Mouse (Mus musculus): ENCODE data around the gene Awat1. TPM values are rescaled to one million over a fixed set of nuclear protein-coding genes. Genes with fewer than 3 reads are reported as not detected.

Gene Awat1
- polyA plus RNA-seq, 1 experiment, result 0.16 TPM

DNA sequence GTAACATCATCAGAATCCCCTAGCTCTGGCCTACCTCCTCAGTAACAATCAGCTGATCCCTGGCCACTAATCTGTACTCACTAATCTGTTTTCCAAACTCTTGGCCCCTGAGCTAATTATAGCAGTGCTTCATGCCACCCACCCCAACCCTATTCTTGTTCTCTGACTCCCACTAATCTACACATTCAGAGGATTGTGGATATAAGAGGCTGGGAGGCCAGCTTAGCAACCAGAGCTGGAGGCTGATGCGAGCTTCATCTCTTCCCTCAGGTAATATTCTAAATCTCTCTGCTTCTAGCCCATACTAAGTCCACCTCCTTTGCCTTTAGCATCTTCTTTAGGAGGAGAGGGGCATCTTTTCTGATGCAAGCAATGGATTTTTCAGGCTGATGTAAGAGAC is 33.3 kb downstream of the Awat1 start, which contains the start of gene Arr3:
Gene Arr3, plus strand, starts transcription at position 184 of the 400 bp plus-strand sequence.
- no peak for TF ChIP-seq CTCF (IDR thresholded peaks at IDR 0.05; ENCODE audit: borderline replicate concordance, control insufficient read depth, extremely low read depth, insufficient read depth, low read length, poor library complexity)
- no peak for TF ChIP-seq POLR2A (IDR thresholded peaks at IDR 0.05; ENCODE audit: control insufficient read depth, extremely low read depth, insufficient read depth, low read length, poor library complexity)
- WGBS, result 100% methylated on average over 1 of the region's 1 CpGs

DNA sequence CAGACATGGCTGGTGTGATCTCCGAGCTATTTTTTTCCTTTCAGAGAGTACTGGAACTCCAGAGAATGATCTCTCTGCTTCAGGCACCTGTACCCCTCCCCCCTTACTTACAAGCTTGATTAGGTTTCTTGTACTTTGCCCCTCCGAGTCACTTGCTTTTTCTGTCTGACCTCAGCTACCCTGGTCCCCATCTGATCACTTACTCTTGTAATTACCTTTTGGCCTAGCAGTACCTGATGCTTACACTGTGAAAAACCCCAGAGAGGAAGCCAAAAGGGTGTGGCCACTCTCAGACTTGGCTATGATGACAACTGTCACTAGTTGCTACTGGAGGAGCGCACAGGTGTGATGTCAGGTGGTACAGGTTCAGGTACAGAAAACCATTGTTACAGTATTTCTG is 46.4 kb downstream of the Awat1 start:
- H3K36me3 ChIP-seq (ENCODE audit: control insufficient read depth, insufficient read depth, low read length), result 0 out of 2 replicates have a peak, but pooled peaks cover 3% of the 10 kb centered on the region
- 89% methylated on average over 3 of the region's 3 CpGs for WGBS

More for the DNA sequence above, 33.3 kb downstream of the Awat1 start, which contains the start of gene Arr3:
- Histone ChIP-seq H3K4me3 (ENCODE audit: control insufficient read depth, insufficient read depth, low read length) (no peak within 1 kb of the TSS), H3K36me3 (ENCODE audit: control insufficient read depth, insufficient read depth, low read length) (no peaks in the 10 kb centered on the region), H3K27me3 (ENCODE audit: control insufficient read depth, insufficient read depth, low read length) (no peaks in the 10 kb centered on the region), H3K4me1 (replicated peaks; ENCODE audit: control insufficient read depth, insufficient read depth, low read length) (no peaks in the 10 kb centered on the region), H3K27ac (ENCODE audit: control insufficient read depth, insufficient read depth, low read length) (no peak within 1 kb of the TSS)
- DNase-seq, result no peak

DNA sequence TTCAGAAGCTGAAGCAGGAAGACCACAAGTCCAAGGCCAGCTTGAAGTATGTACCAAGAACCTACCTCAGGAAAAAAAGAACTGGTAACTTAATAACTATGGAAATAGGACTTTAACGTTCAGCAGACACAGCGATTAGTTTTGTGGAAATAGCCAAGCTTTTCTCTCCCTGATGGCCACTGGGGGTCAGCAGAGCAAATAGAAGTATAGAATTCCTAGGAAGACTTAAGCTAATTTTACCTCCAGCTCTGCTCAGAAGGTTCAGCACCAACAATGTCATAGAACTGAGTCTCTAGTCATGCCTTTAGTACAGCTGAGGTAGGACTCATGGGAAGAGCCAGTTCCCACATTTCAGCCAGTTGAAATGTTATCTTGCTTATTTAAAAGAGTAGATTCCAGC is 49.3 kb downstream of the Awat1 start:
- no peak for DNase-seq
- TF ChIP-seq CTCF (IDR thresholded peaks at IDR 0.05; ENCODE audit: borderline replicate concordance, control insufficient read depth, extremely low read depth, insufficient read depth, low read length, poor library complexity) (no peak), POLR2A (IDR thresholded peaks at IDR 0.05; ENCODE audit: control insufficient read depth, extremely low read depth, insufficient read depth, low read length, poor library complexity) (no peak)
- H3K4me1 ChIP-seq (replicated peaks; ENCODE audit: control insufficient read depth, insufficient read depth, low read length), result peaks cover 3% of the 10 kb centered on the region; the same call in 1 of the 2 replicates
- no peak overlapping the region for H3K4me3 ChIP-seq (ENCODE audit: control insufficient read depth, insufficient read depth, low read length)
- WGBS, result 91% methylated on average over 2 of the region's 2 CpGs
- no peaks in the 10 kb centered on the region for H3K27me3 ChIP-seq (ENCODE audit: control insufficient read depth, insufficient read depth, low read length)
- 0 out of 2 replicates have a peak, but pooled peaks cover 3% of the 10 kb centered on the region for H3K36me3 ChIP-seq (ENCODE audit: control insufficient read depth, insufficient read depth, low read length)
- H3K27ac ChIP-seq (ENCODE audit: control insufficient read depth, insufficient read depth, low read length), result no peak overlapping the region

More for the DNA sequence above, 46.4 kb downstream of the Awat1 start:
- Histone ChIP-seq H3K27me3 (ENCODE audit: control insufficient read depth, insufficient read depth, low read length) (no peaks in the 10 kb centered on the region), H3K27ac (ENCODE audit: control insufficient read depth, insufficient read depth, low read length) (no peak overlapping the region), H3K4me3 (ENCODE audit: control insufficient read depth, insufficient read depth, low read length) (no peak overlapping the region), H3K4me1 (replicated peaks; ENCODE audit: control insufficient read depth, insufficient read depth, low read length) (no peaks in the 10 kb centered on the region)
- TF ChIP-seq POLR2A (IDR thresholded peaks at IDR 0.05; ENCODE audit: control insufficient read depth, extremely low read depth, insufficient read depth, low read length, poor library complexity), result no peak
- no peak for TF ChIP-seq CTCF (IDR thresholded peaks at IDR 0.05; ENCODE audit: borderline replicate concordance, control insufficient read depth, extremely low read depth, insufficient read depth, low read length, poor library complexity)
- DNase-seq, result no peak

- Histone ChIP-seq H3K27me3 (ENCODE audit: control insufficient read depth, insufficient read depth, low read length) (no peaks in the 10 kb centered on the region), H3K4me1 (replicated peaks; ENCODE audit: control insufficient read depth, insufficient read depth, low read length) (peaks cover 3% of the 10 kb centered on the region; the same call in 1 of the 2 replicates), H3K4me3 (ENCODE audit: control insufficient read depth, insufficient read depth, low read length) (no peak overlapping the region), H3K36me3 (ENCODE audit: control insufficient read depth, insufficient read depth, low read length) (0 out of 2 replicates have a peak, but pooled peaks cover 3% of the 10 kb centered on the region), H3K27ac (ENCODE audit: control insufficient read depth, insufficient read depth, low read length) (no peak overlapping the region)
- TF ChIP-seq POLR2A (IDR thresholded peaks at IDR 0.05; ENCODE audit: control insufficient read depth, extremely low read depth, insufficient read depth, low read length, poor library complexity) (no peak), CTCF (IDR thresholded peaks at IDR 0.05; ENCODE audit: borderline replicate concordance, control insufficient read depth, extremely low read depth, insufficient read depth, low read length, poor library complexity) (no peak)
- 100% methylated on average over 4 of the region's 4 CpGs for WGBS
- DNase-seq, result no peak
Measured at GRCm38 (mm10) chrX:100624242-100624641, 52.2 kb downstream of the Awat1 start.

- 0 out of 2 replicates have a peak, but pooled peaks cover 3% of the 10 kb centered on the region for H3K36me3 ChIP-seq (ENCODE audit: control insufficient read depth, insufficient read depth, low read length)
- no peak overlapping the region for H3K27ac ChIP-seq (ENCODE audit: control insufficient read depth, insufficient read depth, low read length)
- H3K4me1 ChIP-seq (replicated peaks; ENCODE audit: control insufficient read depth, insufficient read depth, low read length), result peaks cover 3% of the 10 kb centered on the region; the same call in 1 of the 2 replicates
- WGBS, result 14% methylated on average over 7 of the region's 7 CpGs
- peak overlapping the region; percentile 15; the same call in 1 of the 2 replicates for H3K4me3 ChIP-seq (ENCODE audit: control insufficient read depth, insufficient read depth, low read length)
- DNase-seq, result no peak
- TF ChIP-seq CTCF (IDR thresholded peaks at IDR 0.05; ENCODE audit: borderline replicate concordance, control insufficient read depth, extremely low read depth, insufficient read depth, low read length, poor library complexity) (no peak), POLR2A (IDR thresholded peaks at IDR 0.05; ENCODE audit: control insufficient read depth, extremely low read depth, insufficient read depth, low read length, poor library complexity) (no peak)
- H3K27me3 ChIP-seq (ENCODE audit: control insufficient read depth, insufficient read depth, low read length), result no peaks in the 10 kb centered on the region
Measured at GRCm38 (mm10) chrX:100625146-100625545, 53.1 kb downstream of the Awat1 start.

- Histone ChIP-seq H3K27me3 (ENCODE audit: control insufficient read depth, insufficient read depth, low read length) (no peaks in the 10 kb centered on the region), H3K27ac (ENCODE audit: control insufficient read depth, insufficient read depth, low read length) (peak within 1 kb of the TSS; percentile 32; the same call in 1 of the 2 replicates), H3K4me1 (replicated peaks; ENCODE audit: control insufficient read depth, insufficient read depth, low read length) (peaks cover 3% of the 10 kb centered on the region; the same call in 1 of the 2 replicates), H3K4me3 (ENCODE audit: control insufficient read depth, insufficient read depth, low read length) (peak within 1 kb of the TSS; percentile 54), H3K36me3 (ENCODE audit: control insufficient read depth, insufficient read depth, low read length) (0 out of 2 replicates have a peak, but pooled peaks cover 3% of the 10 kb centered on the region)
- 6% methylated on average over 3 of the region's 3 CpGs for WGBS
- DNase-seq, result no peak
- TF ChIP-seq CTCF (IDR thresholded peaks at IDR 0.05; ENCODE audit: borderline replicate concordance, control insufficient read depth, extremely low read depth, insufficient read depth, low read length, poor library complexity) (no peak), POLR2A (IDR thresholded peaks at IDR 0.05; ENCODE audit: control insufficient read depth, extremely low read depth, insufficient read depth, low read length, poor library complexity) (no peak)
Measured at GRCm38 (mm10) chrX:100625546-100625801, 53.4 kb downstream of the Awat1 start, which contains the start of gene Kif4. Gene Kif4, plus strand, starts transcription at chrX:100625737.

All from thymus, adult 2 months (tissue).